Mouse (Mus musculus) forebrain, postnatal 0 days (tissue): ENCODE results near the gene Milr1. TPM values are rescaled to one million over a fixed set of nuclear protein-coding genes. Genes with fewer than 3 reads are reported as not detected.
A peak's percentile ranks its signal among the peaks of the same experiment; 100 is the strongest.
"Not testable (repeated sequence)": the region's sequence is repeated elsewhere in the genome, so short reads cannot be mapped to it uniquely, and the experiment has no call there.

Source experiments
- ATAC-seq: fragments of 200-750 bp; cut with Nextera tagmentation; 2 replicates; pipeline ENCODE4 v1.8.0; 2017; ENCODE audit warnings: mild to moderate bottlenecking, moderate library complexity
- DNase-seq: peaks from one replicate; pipeline ENCODE4 v3.0.0-alpha.2; 2015
- H3K27ac ChIP-seq: fragments of 300-500 bp; sonication (generic); 2 replicates; pipeline ENCODE4 v1.5.1; 2014; ENCODE audit warnings: low read depth, mild to moderate bottlenecking, antibody characterized with exemption, low read length, moderate library complexity, mixed read lengths
- H3K27me3 ChIP-seq: fragments of 300-500 bp; sonication (generic); 2 replicates; pipeline ENCODE4 v1.6.1; 2014; ENCODE audit warnings: mild to moderate bottlenecking, low read length, mixed read lengths; ENCODE audit not compliant: insufficient read depth
- H3K36me3 ChIP-seq: fragments of 300-500 bp; sonication (generic); 2 replicates; pipeline ENCODE4 v1.6.1; 2014; ENCODE audit warnings: mild to moderate bottlenecking, moderate library complexity; ENCODE audit not compliant: insufficient read depth
- H3K4me1 ChIP-seq: fragments of 300-500 bp; sonication (generic); 2 replicates; pipeline ENCODE4 v1.6.1; 2014; ENCODE audit warnings: antibody characterized with exemption; ENCODE audit not compliant: insufficient read depth
- H3K4me2 ChIP-seq: fragments of 300-500 bp; sonication (generic); 2 replicates; pipeline ENCODE4 v1.6.1; 2014; ENCODE audit warnings: low read depth, mild to moderate bottlenecking, moderate library complexity
- H3K4me3 ChIP-seq: fragments of 300-500 bp; sonication (generic); 2 replicates; pipeline ENCODE4 v1.5.1; 2014; ENCODE audit warnings: low read depth, low read length, mixed read lengths
- H3K9ac ChIP-seq: fragments of 300-500 bp; sonication (generic); 2 replicates; pipeline ENCODE4 v1.6.1; 2014; ENCODE audit warnings: mild to moderate bottlenecking
- H3K9me3 ChIP-seq: fragments of 300-500 bp; sonication (generic); 2 replicates; pipeline ENCODE4 v1.6.1; 2016; ENCODE audit warnings: low read length
- CTCF ChIP-seq: sonication (generic); IDR thresholded peaks from 2 replicates; pipeline ENCODE4 v1.5.1; 2016; ENCODE audit warnings: antibody characterized with exemption, control low read depth, low read depth
- WGBS: fragments of 180-500 bp; shearing (Covaris S2); extraction: QIAGEN DNeasy Blood & Tissue Kit; methylation state at CpG from one replicate; pipeline ENCODE4 v1.1.7; 2014; 5-methylcytosine and 5-hydroxymethylcytosine counted together
- polyA plus RNA-seq: library from polyadenylated mRNA; unstranded; fragments of >200 nt; fragmentation: Nextera tagmentation; extraction: Ambion mirVana; gene quantifications from 2 replicates; pipeline ENCODE4 v1.2.1, GENCODE M21; 2015
- total RNA-seq: library from RNA; depleted of rRNA; stranded (reverse); fragments of >200 nt; gene quantifications from 2 replicates; pipeline ENCODE4 v1.2.3, GENCODE M21; 2014

Gene Milr1
- total and polyA plus RNA-seq, 2 experiments from 2014 or later = 1.0 TPM; not detected in 1

DNA sequence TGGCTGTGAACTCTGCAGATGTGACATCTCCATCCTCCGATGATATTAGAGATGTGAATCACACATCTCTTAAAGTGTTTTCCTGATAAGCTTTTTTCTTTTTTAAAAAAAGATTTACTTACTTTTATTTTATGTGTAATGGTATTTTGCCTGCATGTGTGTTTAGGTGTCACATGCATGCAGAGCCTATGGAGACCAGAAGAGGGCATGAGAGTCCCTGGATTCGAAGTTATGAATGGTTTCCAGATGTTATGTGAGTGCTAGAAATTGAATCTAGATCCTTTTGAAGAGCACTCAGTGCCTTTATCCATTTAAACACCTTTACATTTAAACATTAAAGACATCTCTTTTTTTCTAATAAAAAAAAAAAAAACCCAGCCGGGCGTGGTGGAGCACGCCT, 6.1 kb upstream of the Milr1 start:
- WGBS = 93% methylated on average over 5 of the region's 5 CpGs
- ATAC-seq = no peak

DNA sequence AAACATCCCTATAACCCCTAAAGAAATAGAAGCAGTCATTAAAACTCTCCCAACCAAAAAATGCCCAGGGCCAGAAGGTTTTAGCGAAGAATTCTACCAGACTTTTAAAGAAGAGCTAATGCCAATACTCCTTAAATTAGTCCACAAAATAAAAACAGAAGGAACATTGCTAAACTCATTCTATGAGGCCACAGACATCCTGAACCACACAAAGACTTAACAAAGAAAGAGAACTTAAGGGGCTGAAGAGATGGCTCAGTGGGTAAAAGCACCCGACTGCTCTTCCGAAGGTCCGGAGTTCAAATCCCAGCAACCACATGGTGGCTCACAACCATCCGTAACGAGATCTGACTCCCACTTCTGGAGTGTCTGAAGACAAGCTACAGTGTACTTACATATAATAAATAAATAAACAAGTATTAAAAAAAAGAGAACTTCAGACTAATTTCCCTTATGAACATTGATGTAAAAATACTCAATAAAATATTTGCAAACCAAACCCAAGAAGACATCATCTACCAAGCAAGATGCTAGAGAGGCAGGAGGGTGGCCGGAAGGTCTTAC, 1.4 kb upstream of the Milr1 start:
- not testable (repeated sequence) for DNase-seq, H3K36me3 ChIP-seq, H3K9ac ChIP-seq, H3K9me3 ChIP-seq, H3K27ac ChIP-seq, H3K4me2 ChIP-seq, ATAC-seq, H3K4me3 ChIP-seq, H3K27me3 ChIP-seq, H3K4me1 ChIP-seq
- WGBS = 96% methylated on average over 7 of the region's 7 CpGs

More for the DNA sequence above, 6.1 kb upstream of the Milr1 start:
- H3K4me3 ChIP-seq = no peak overlapping the region
- H3K4me2 ChIP-seq = no peak overlapping the region
- H3K4me1 ChIP-seq = no peaks in the 10 kb centered on the region
- H3K9me3 ChIP-seq = no peaks in the 10 kb centered on the region
- peak; percentile 36 for TF ChIP-seq CTCF
- H3K36me3 ChIP-seq = no peaks in the 10 kb centered on the region
- H3K9ac ChIP-seq = no peak overlapping the region
- no peaks in the 10 kb centered on the region for H3K27me3 ChIP-seq
- H3K27ac ChIP-seq = no peak overlapping the region
- no peak for DNase-seq

DNA sequence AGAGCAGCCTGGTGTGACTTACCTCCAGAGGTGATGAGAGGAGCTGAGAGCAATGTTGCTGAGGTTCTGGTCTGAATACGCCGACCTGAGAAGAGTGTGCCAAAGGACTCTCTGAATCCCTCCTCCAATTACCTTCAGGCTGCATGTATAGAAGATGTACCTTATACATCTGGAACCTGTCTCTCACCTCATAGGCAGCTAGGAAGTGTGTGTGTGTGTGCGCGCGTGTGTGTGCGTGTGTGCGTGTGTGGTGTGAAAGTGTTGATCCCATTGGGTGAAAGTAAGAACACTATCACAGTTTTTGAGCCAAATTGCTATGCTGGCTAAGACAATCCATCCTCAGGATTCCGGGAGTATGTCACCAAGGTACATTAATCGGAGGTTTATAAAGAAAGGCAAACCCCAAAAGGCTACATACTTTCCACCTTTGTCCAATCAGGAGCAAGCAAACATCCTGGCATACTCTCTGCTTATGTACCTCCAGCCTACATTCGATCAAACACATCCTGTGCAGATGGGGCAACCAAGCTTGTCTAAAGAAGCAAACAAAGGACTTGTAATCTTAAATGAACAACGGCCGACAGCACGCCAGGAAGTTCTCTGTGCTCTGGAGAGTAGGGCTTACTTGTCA, 790 bp upstream of the Milr1 start, which contains the start of gene Pecam1:
Gene Pecam1, minus strand, starts transcription at position 508 of the 631 bp plus-strand sequence.
- Histone ChIP-seq H3K9ac (no peak within 1 kb of the TSS), H3K4me3 (no peak within 1 kb of the TSS), H3K9me3 (no peaks in the 10 kb centered on the region), H3K27ac (no peak within 1 kb of the TSS), H3K27me3 (no peaks in the 10 kb centered on the region), H3K4me2 (no peak within 1 kb of the TSS), H3K36me3 (no peaks in the 10 kb centered on the region), H3K4me1 (no peaks in the 10 kb centered on the region)
- 84% methylated on average over 13 of the region's 13 CpGs for WGBS
- DNase-seq (no peak), ATAC-seq (no peak)
- TF ChIP-seq CTCF = no peak

DNA sequence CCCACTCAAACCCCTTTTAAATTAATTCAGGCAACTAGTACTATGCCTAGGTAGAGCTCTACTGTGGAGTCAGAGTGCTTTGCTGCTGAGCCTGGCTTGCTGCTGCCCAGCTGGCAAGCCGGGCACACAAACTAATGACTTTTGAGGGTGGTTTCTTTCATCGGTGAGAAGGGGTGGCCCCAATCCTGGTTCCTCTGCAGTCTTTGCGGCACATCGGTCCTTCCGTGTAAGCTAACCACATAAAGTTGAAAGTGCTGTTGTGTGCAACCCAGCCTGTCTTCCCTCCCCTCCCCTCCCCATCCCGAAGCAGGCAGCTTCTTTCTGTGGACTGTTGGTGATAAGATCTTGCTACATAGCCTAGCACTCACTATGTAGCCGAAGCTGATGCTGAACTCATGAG, 1.1 kb downstream of the Milr1 start:
- no peak overlapping the region for H3K9ac ChIP-seq
- H3K27ac ChIP-seq = no peak overlapping the region
- ATAC-seq (no peak), DNase-seq (no peak)
- no peak overlapping the region for H3K4me3 ChIP-seq
- H3K4me2 ChIP-seq = no peak overlapping the region
- no peaks in the 10 kb centered on the region for H3K9me3 ChIP-seq
- 90% methylated on average over 7 of the region's 7 CpGs for WGBS
- H3K36me3 ChIP-seq = no peaks in the 10 kb centered on the region
- no peaks in the 10 kb centered on the region for H3K27me3 ChIP-seq
- no peaks in the 10 kb centered on the region for H3K4me1 ChIP-seq
- no peak for TF ChIP-seq CTCF

DNA sequence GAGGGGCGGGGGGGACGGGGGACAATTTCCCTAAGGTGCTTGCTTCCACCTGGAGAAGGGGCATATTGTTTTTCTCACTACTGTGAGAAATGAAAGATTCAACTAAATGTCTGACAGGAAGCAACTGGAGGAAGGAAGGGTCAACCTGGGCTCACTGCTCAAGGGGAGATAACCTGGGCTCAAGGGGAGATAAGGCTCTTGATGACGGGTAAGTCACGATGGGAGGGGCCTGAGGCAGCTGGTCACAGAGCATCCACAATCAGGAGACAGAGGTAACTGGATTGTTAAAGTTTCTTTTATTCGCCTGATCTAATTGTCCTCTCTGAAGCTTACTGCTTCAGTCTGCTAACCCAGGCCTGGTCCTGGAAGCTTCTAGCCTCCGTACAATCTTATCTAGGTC, 2.3 kb downstream of the Milr1 start:
- Histone ChIP-seq H3K27me3 (no peaks in the 10 kb centered on the region), H3K4me3 (no peak overlapping the region), H3K36me3 (no peaks in the 10 kb centered on the region), H3K9me3 (no peaks in the 10 kb centered on the region), H3K9ac (no peak overlapping the region), H3K27ac (no peak overlapping the region), H3K4me2 (no peak overlapping the region), H3K4me1 (no peaks in the 10 kb centered on the region)
- ATAC-seq = no peak
- no peak for DNase-seq
- no peak for TF ChIP-seq CTCF
- 94% methylated on average over 6 of the region's 6 CpGs for whole genome bisulfite sequencing

DNA sequence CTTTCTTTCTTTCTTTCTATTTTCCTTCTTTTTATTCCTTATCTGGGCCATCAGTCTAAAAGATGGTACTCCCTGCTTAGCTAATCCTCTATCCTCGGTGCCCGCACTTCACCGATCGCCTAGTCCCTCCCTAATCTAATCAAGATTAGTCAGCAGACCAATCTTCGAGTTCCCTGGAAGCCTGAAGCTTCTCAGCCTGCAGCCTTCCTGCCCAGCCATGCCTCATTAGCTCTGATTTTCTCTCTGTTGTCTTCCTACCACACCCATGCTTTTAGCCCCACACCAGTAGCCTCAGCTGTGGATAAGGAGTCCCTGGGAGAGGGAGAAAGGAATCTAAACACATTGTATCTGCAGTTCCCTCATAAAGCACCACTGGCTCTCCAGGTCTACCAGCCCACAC, 4.6 kb downstream of the Milr1 start:
- DNase-seq (no peak), ATAC-seq (no peak)
- no peak for TF ChIP-seq CTCF
- no peaks in the 10 kb centered on the region for H3K9me3 ChIP-seq
- no peaks in the 10 kb centered on the region for H3K27me3 ChIP-seq
- H3K9ac ChIP-seq = no peak overlapping the region
- H3K4me1 ChIP-seq = no peaks in the 10 kb centered on the region
- no peak overlapping the region for H3K4me3 ChIP-seq
- H3K27ac ChIP-seq = no peak overlapping the region
- WGBS = 16% methylated on average over 5 of the region's 5 CpGs
- no peaks in the 10 kb centered on the region for H3K36me3 ChIP-seq
- H3K4me2 ChIP-seq = no peak overlapping the region

GRCm38 (mm10) chr11:106759028-106759427, 8.0 kb downstream of the Milr1 start:
- Histone ChIP-seq H3K27ac (no peak overlapping the region), H3K36me3 (no peaks in the 10 kb centered on the region; the same call in 1 of the 2 replicates), H3K4me1 (no peaks in the 10 kb centered on the region), H3K4me3 (no peak overlapping the region), H3K27me3 (no peaks in the 10 kb centered on the region), H3K9me3 (no peaks in the 10 kb centered on the region), H3K4me2 (no peak overlapping the region), H3K9ac (no peak overlapping the region)
- WGBS = 94% methylated on average over 3 of the region's 3 CpGs
- TF ChIP-seq CTCF = no peak
- DNase-seq (no peak), ATAC-seq (no peak)
